Mouse (Mus musculus) CH12.LX (cell line): ENCODE measurements around the gene Ecsit. TPM values are rescaled to one million over a fixed set of nuclear protein-coding genes. Genes with fewer than 3 reads are reported as not detected.
"Not testable (repeated sequence)": the region's sequence is repeated elsewhere in the genome, so short reads cannot be mapped to it uniquely, and the experiment has no call there.

ENCODE experiments used
- DNase-seq: peaks from one replicate; pipeline ENCODE4 v3.0.0-alpha.2; 2013; ENCODE audit errors: extremely low read depth
- H3K27ac ChIP-seq: 2 replicates; pipeline ENCODE4 v1.5.1; 2012; ENCODE audit warnings: low read depth, mild to moderate bottlenecking, control low read depth, moderate library complexity; ENCODE audit not compliant: insufficient read depth
- H3K27me3 ChIP-seq: replicated peaks from 2 replicates; pipeline ENCODE3; 2012; ENCODE audit warnings: inconsistent platforms
- H3K36me3 ChIP-seq, 2 experiments: replicated peaks in 1 of 2; 2 replicates each; pipeline versions ENCODE3 to v1.6.1; 2012; ENCODE audit warnings: inconsistent platforms in 1 of 2, low read length in 1 of 2, mild to moderate bottlenecking in 1 of 2, mixed read lengths in 1 of 2, moderate library complexity in 1 of 2; ENCODE audit not compliant: control insufficient read depth in 1 of 2, insufficient read depth in 1 of 2
- H3K4me1 ChIP-seq, 2 experiments: 2 replicates each; pipeline ENCODE4 v1.6.1; 2012; ENCODE audit warnings: inconsistent platforms in 1 of 2, moderate library complexity in 1 of 2; ENCODE audit not compliant: insufficient read depth in 2 of 2, control insufficient read depth in 1 of 2
- H3K4me2 ChIP-seq: 2 replicates; pipeline ENCODE4 v1.6.1; 2012; ENCODE audit warnings: low read depth, mild to moderate bottlenecking, control low read depth; ENCODE audit not compliant: poor library complexity, insufficient read depth, severe bottlenecking
- H3K4me3 ChIP-seq, 3 experiments: fragments of 150-350 bp in 1 of 3; sonication (generic) in 1 of 3; replicated peaks in 1 of 3; 2 replicates each; pipeline versions ENCODE3 to v1.5.1; 2011 to 2012; ENCODE audit warnings: low read depth in 2 of 3, low read length in 2 of 3, mild to moderate bottlenecking in 2 of 3, moderate library complexity in 2 of 3, control low read depth in 1 of 3, improper control_type of control experiment in 1 of 3, inconsistent platforms in 1 of 3, mixed read lengths in 1 of 3; ENCODE audit not compliant: poor library complexity in 1 of 3
- H3K79me2 ChIP-seq: replicated peaks from 2 replicates; pipeline ENCODE4 v1.6.1; 2012; ENCODE audit warnings: mild to moderate bottlenecking, moderate library complexity; ENCODE audit not compliant: control insufficient read depth, poor library complexity, insufficient read depth, severe bottlenecking; ENCODE audit errors: extremely low read depth
- H3K9ac ChIP-seq: 2 replicates; pipeline ENCODE4 v1.6.1; 2012; ENCODE audit warnings: low read depth, mild to moderate bottlenecking, control low read depth, moderate library complexity; ENCODE audit not compliant: insufficient read depth
- H3K9me3 ChIP-seq: replicated peaks from 2 replicates; pipeline ENCODE3; 2012; ENCODE audit warnings: low read length, inconsistent platforms, mixed read lengths
- BHLHE40 ChIP-seq: IDR thresholded peaks from 2 replicates; pipeline ENCODE4 v1.6.1; 2011; ENCODE audit warnings: mild to moderate bottlenecking, low read depth, low read length, improper control_type of control experiment
- CHD1 ChIP-seq: IDR thresholded peaks from 2 replicates; pipeline ENCODE4 v1.6.1; 2012; ENCODE audit warnings: low read depth, low read length, improper control_type of control experiment, inconsistent platforms
- CHD2 ChIP-seq: IDR thresholded peaks from 2 replicates; pipeline ENCODE4 v1.6.1; 2011; ENCODE audit warnings: low read length, improper control_type of control experiment
- CTCF ChIP-seq, 2 experiments: IDR thresholded peaks in 1 of 2; conservative IDR thresholded peaks in 1 of 2; 2 replicates each; pipeline ENCODE4 v1.5.1; 2011 to 2012; ENCODE audit warnings: low read depth in 2 of 2, low read length in 2 of 2, improper control_type of control experiment in 1 of 2, inconsistent platforms in 1 of 2, mild to moderate bottlenecking in 1 of 2, moderate library complexity in 1 of 2
- E2F4 ChIP-seq: IDR thresholded peaks from 2 replicates; pipeline ENCODE4 v1.6.1; 2011; ENCODE audit warnings: low read depth, low read length, improper control_type of control experiment; ENCODE audit not compliant: insufficient replicate concordance
- ELF1 ChIP-seq: IDR thresholded peaks from 2 replicates; pipeline ENCODE4 v1.6.1; 2014; ENCODE audit warnings: low read depth, mild to moderate bottlenecking, inconsistent platforms, low read length, improper control_type of control experiment
- GABPA ChIP-seq: IDR thresholded peaks from 2 replicates; pipeline ENCODE4 v1.6.1; 2012; ENCODE audit warnings: low read depth, low read length, improper control_type of control experiment, inconsistent platforms; ENCODE audit not compliant: insufficient replicate concordance
- JUN ChIP-seq: IDR thresholded peaks from 2 replicates; pipeline ENCODE4 v1.6.1; 2011; ENCODE audit warnings: low read depth, mild to moderate bottlenecking, low read length, improper control_type of control experiment, moderate library complexity; ENCODE audit not compliant: insufficient read depth
- KAT2A ChIP-seq: IDR thresholded peaks from 2 replicates; pipeline ENCODE4 v1.6.1; 2012; ENCODE audit warnings: low read length, improper control_type of control experiment, inconsistent platforms; ENCODE audit not compliant: insufficient replicate concordance
- MAFK ChIP-seq: IDR thresholded peaks from 2 replicates; pipeline ENCODE4 v1.6.1; 2011; ENCODE audit warnings: low read length, improper control_type of control experiment; ENCODE audit not compliant: insufficient replicate concordance
- MXI1 ChIP-seq: IDR thresholded peaks from 2 replicates; pipeline ENCODE4 v1.6.1; 2011; ENCODE audit warnings: mild to moderate bottlenecking, low read depth, low read length, improper control_type of control experiment
- MYC ChIP-seq: IDR thresholded peaks from 2 replicates; pipeline ENCODE4 v1.6.1; 2011; ENCODE audit warnings: low read depth, mild to moderate bottlenecking, improper control_type of control experiment, low read length
- PAX5 ChIP-seq: IDR thresholded peaks from 2 replicates; pipeline ENCODE4 v1.6.1; 2012; ENCODE audit warnings: low read length, inconsistent platforms, mixed read lengths
- POLR2AphosphoS2 ChIP-seq: IDR thresholded peaks from 2 replicates; pipeline ENCODE4 v1.6.1; 2011; ENCODE audit warnings: low read depth, low read length, improper control_type of control experiment
- RAD21 ChIP-seq: IDR thresholded peaks from 2 replicates; pipeline ENCODE4 v1.6.1; 2011; ENCODE audit warnings: low read depth, mild to moderate bottlenecking, low read length, improper control_type of control experiment, moderate library complexity
- SIN3A ChIP-seq: IDR thresholded peaks from 2 replicates; pipeline ENCODE4 v1.6.1; 2012; ENCODE audit warnings: low read length, improper control_type of control experiment, inconsistent platforms
- SMC3 ChIP-seq: IDR thresholded peaks from 2 replicates; pipeline ENCODE4 v1.6.1; 2011; ENCODE audit warnings: low read depth, low read length, improper control_type of control experiment
- TCF12 ChIP-seq: IDR thresholded peaks from 2 replicates; pipeline ENCODE4 v1.6.1; 2014; ENCODE audit warnings: low read depth, mild to moderate bottlenecking, inconsistent platforms, low read length, improper control_type of control experiment
- USF1 ChIP-seq: IDR thresholded peaks from 2 replicates; pipeline ENCODE4 v1.6.1; 2014; ENCODE audit warnings: low read depth, mild to moderate bottlenecking, inconsistent platforms, low read length, improper control_type of control experiment
- ZC3H11A ChIP-seq: IDR thresholded peaks from 2 replicates; pipeline ENCODE4 v1.6.1; 2012; ENCODE audit warnings: low read depth, mild to moderate bottlenecking, inconsistent platforms, low read length, improper control_type of control experiment
- ZNF384 ChIP-seq: IDR thresholded peaks from 2 replicates; pipeline ENCODE4 v1.6.1; 2012; ENCODE audit warnings: low read depth, low read length, improper control_type of control experiment, inconsistent platforms
- dilution Hi-C: fragments of 300-500 bp; cut with MboI; formaldehyde crosslinking; loops from 2 replicates; pipeline ENCODE4 v1.14.3; 2020; ENCODE audit warnings: low sequenced_read_pairs; ENCODE audit not compliant: extremely low pct_unique_long_range_greater_than_20kb, extremely low pct_ligation_motif_present
- in situ Hi-C: fragments of 300-500 bp; cut with MboI; formaldehyde crosslinking; loops from 3 replicates; pipeline ENCODE4 v1.14.3; 2019; ENCODE audit warnings: low sequenced_read_pairs, low pct_ligation_motif_present, low pct_unique_long_range_greater_than_20kb, mixed read lengths
- polyA plus RNA-seq: library from polyadenylated mRNA; unstranded; fragments of >175 nt; gene quantifications from 2 replicates; pipeline ENCODE4 v1.2.1, GENCODE M21; 2012; ENCODE audit warnings: low read depth; ENCODE audit not compliant: insufficient read length
- total RNA-seq, 2 experiments: library from RNA; depleted of rRNA; stranded (reverse); fragments of 300-350 nt in 1 of 2; fragments of >200 nt in 1 of 2; gene quantifications; 2 replicates each; pipeline ENCODE4 v1.2.3; 2012 to 2014

Ecsit gene
- total and polyA plus RNA-seq, 3 experiments, result 38.7 to 57.1 (median 48.5) TPM

GRCm38 (mm10) chr9:22084667-22085021 lies 594 bp downstream of the Ecsit start:
- H3K36me3 ChIP-seq, result peaks cover 5 to 35% of the 10 kb centered on the region in 2 experiments
- peaks cover 0 to 18% of the 10 kb centered on the region in 2 experiments; a peak in 2 of 4 replicates for H3K4me1 ChIP-seq
- TF ChIP-seq CTCF (conservative IDR thresholded peaks at IDR 0.05 in 1 of 2, IDR thresholded peaks at IDR 0.05 in 1 of 2; ENCODE audit: low read depth in 2 of 2, low read length in 2 of 2) (no peak), MXI1 (no peak), ELF1 (no peak), CHD1 (no peak), E2F4 (no peak), POLR2AphosphoS2 (no peak), JUN (no peak), CHD2 (no peak), MYC (no peak), RAD21 (no peak), TCF12 (no peak)
- no peaks in the 10 kb centered on the region for H3K27me3 ChIP-seq
- in situ Hi-C loops, result no loop called here
- H3K4me2 ChIP-seq, result peak overlapping the region; percentile 76
- H3K9me3 ChIP-seq, result no peaks in the 10 kb centered on the region
- dilution Hi-C loops, result no loop called here
- peak overlapping the region; percentile 75 for H3K9ac ChIP-seq
- no peak for DNase-seq
- H3K4me3 ChIP-seq, result peak overlapping the region; percentile 74 to 98 (median 96)
- H3K27ac ChIP-seq, result no peak overlapping the region
- H3K79me2 ChIP-seq, result peaks cover 3% of the 10 kb centered on the region; the same call in 1 of the 2 replicates

GRCm38 (mm10) chr9:22076223-22076622 lies 9.0 kb downstream of the Ecsit start:
- no peaks in the 10 kb centered on the region for H3K27me3 ChIP-seq
- no peak overlapping the region for H3K9ac ChIP-seq
- H3K9me3 ChIP-seq, result no peaks in the 10 kb centered on the region
- no peak for DNase-seq
- peaks cover 50 to 77% of the 10 kb centered on the region in 2 experiments for H3K36me3 ChIP-seq
- no peak overlapping the region for H3K4me3 ChIP-seq
- H3K79me2 ChIP-seq, result no peaks in the 10 kb centered on the region; the same call in 1 of the 2 replicates
- no peak overlapping the region for H3K27ac ChIP-seq
- in situ Hi-C loops, result no loop called here
- H3K4me1 ChIP-seq, result peaks cover 6 to 18% of the 10 kb centered on the region in 2 experiments
- H3K4me2 ChIP-seq, result no peak overlapping the region
- TF ChIP-seq MYC, result no peak
- TF ChIP-seq PAX5, result no peak
- TF ChIP-seq KAT2A, result no peak
- TF ChIP-seq CTCF (conservative IDR thresholded peaks at IDR 0.05 in 1 of 2, IDR thresholded peaks at IDR 0.05 in 1 of 2; ENCODE audit: low read depth in 2 of 2, low read length in 2 of 2), result no peak
- no peak for TF ChIP-seq POLR2AphosphoS2
- TF ChIP-seq USF1, result no peak
- no peak for TF ChIP-seq SIN3A
- no peak for TF ChIP-seq BHLHE40
- TF ChIP-seq SMC3, result no peak
- TF ChIP-seq GABPA, result no peak
- TF ChIP-seq ZC3H11A, result no peak
- no peak for TF ChIP-seq MAFK
- TF ChIP-seq JUN, result no peak
- TF ChIP-seq ZNF384, result no peak
- dilution Hi-C loops, result no loop called here

DNA sequence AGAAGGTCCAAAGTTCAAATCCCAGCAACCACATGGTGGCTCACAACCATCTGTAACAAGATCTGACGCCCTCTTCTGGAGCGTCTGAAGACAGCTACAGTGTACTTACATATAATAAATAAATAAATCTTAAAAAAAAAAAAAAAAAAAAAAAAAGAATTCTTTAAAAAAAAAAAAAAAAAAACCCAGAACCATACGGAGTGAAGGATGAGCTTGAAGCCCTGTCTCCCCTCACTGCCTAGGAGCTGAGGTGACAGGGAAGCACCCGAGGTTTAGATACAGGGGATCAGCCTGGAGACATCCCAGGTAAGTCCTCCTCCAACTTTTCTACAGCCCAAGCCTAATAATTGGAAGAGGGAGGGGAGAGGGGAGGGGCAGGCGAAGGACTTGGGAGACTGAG lies 9.5 kb downstream of the Ecsit start:
- H3K4me1 ChIP-seq, result peaks cover 6 to 18% of the 10 kb centered on the region in 2 experiments
- H3K36me3 ChIP-seq, result peaks cover 50 to 75% of the 10 kb centered on the region in 2 experiments
- in situ Hi-C loops, dilution Hi-C loops, H3K4me2 ChIP-seq, DNase-seq, H3K9me3 ChIP-seq, H3K27ac ChIP-seq, H3K9ac ChIP-seq, H3K4me3 ChIP-seq, H3K27me3 ChIP-seq, H3K79me2 ChIP-seq: not testable (repeated sequence)
